Mouse (Mus musculus): ENCODE measurements around the gene Wdr92. TPM values are rescaled to one million over a fixed set of nuclear protein-coding genes. Genes with fewer than 3 reads are reported as not detected.
"Not testable (repeated sequence)": the region's sequence is repeated elsewhere in the genome, so short reads cannot be mapped to it uniquely, and the experiment has no call there.

The Wdr92 gene
- polyA plus RNA-seq, 1 experiment from 2014 or later, result 21.0 TPM

DNA sequence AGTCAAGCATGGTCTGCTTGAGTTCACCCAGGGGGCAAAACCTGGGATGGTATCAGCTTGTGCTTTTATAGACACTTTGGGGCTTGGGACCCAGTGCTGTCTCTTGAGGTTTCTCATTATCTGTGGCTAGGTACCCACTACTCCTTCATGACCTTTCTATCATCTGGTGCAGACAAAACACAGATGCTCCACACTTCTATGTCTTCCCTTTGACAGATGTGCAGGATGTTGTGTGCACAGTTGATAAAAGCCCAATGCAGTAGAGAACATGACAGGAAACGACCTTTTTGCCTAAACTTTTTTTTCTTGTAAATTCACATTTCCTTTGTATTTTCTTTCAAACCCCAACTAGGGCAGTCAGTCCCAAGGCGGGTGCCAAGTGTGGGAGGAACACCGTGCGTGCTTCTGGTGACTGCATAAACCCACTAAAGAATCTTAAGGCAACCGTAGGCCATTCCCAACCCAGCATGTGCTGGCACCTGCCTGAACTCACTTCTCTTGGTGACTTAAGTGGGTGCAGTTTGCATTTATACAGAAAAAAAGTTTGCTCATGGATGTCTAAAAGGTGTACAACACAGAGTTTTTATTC is 54.6 kb downstream of the Wdr92 start:
- Histone ChIP-seq H3K9ac (no peak overlapping the region), H3K4me3 (replicated peaks; ENCODE audit: low read length) (no peak overlapping the region), H3K27ac (no peak overlapping the region), H3K4me2 (replicated peaks) (no peak overlapping the region), H3K4me1 (replicated peaks; ENCODE audit: control insufficient read depth, insufficient read depth, low read length) (no peaks in the 10 kb centered on the region), H3K36me3 (replicated peaks; ENCODE audit: control insufficient read depth, insufficient read depth) (peaks cover 16% of the 10 kb centered on the region), H3K27me3 (ENCODE audit: control insufficient read depth, insufficient read depth, low read length) (no peaks in the 10 kb centered on the region), H3K9me3 (ENCODE audit: control insufficient read depth, low read length) (no peaks in the 10 kb centered on the region)
- WGBS, result 85% methylated on average over 5 of the region's 5 CpGs
- no peak for DNase-seq (ENCODE audit: low spot score)
- ATAC-seq (ENCODE audit: low FRiP score), result no peak

- H3K27me3 ChIP-seq (ENCODE audit: control insufficient read depth, insufficient read depth, low read length); H3K4me1 ChIP-seq (replicated peaks; ENCODE audit: control insufficient read depth, insufficient read depth, low read length); H3K9ac ChIP-seq; ATAC-seq (ENCODE audit: low FRiP score); H3K4me2 ChIP-seq (replicated peaks); H3K4me3 ChIP-seq (replicated peaks; ENCODE audit: low read length); H3K27ac ChIP-seq; DNase-seq (ENCODE audit: low spot score); H3K9me3 ChIP-seq (ENCODE audit: control insufficient read depth, low read length); H3K36me3 ChIP-seq (replicated peaks; ENCODE audit: control insufficient read depth, insufficient read depth): not testable (repeated sequence)
- 94% methylated on average over 5 of the region's 5 CpGs for WGBS
These were observed 56.7 kb downstream of the Wdr92 start for GRCm38 (mm10) chr11:17238598-17238997.

GRCm38 (mm10) chr11:17248715-17249114 is 66.8 kb downstream of the Wdr92 start:
- DNase-seq (ENCODE audit: low spot score) (no peak), ATAC-seq (ENCODE audit: low FRiP score) (no peak)
- Histone ChIP-seq H3K9ac (no peak overlapping the region), H3K27ac (no peak overlapping the region), H3K27me3 (ENCODE audit: control insufficient read depth, insufficient read depth, low read length) (no peaks in the 10 kb centered on the region), H3K4me1 (replicated peaks; ENCODE audit: control insufficient read depth, insufficient read depth, low read length) (no peaks in the 10 kb centered on the region), H3K9me3 (ENCODE audit: control insufficient read depth, low read length) (no peaks in the 10 kb centered on the region), H3K36me3 (replicated peaks; ENCODE audit: control insufficient read depth, insufficient read depth) (no peaks in the 10 kb centered on the region), H3K4me3 (replicated peaks; ENCODE audit: low read length) (no peak overlapping the region), H3K4me2 (replicated peaks) (no peak overlapping the region)

- Histone ChIP-seq H3K36me3 (replicated peaks; ENCODE audit: control insufficient read depth, insufficient read depth) (no peaks in the 10 kb centered on the region), H3K4me3 (replicated peaks; ENCODE audit: low read length) (peak overlapping the region; percentile 51), H3K4me1 (replicated peaks; ENCODE audit: control insufficient read depth, insufficient read depth, low read length) (peaks cover 14% of the 10 kb centered on the region), H3K27me3 (ENCODE audit: control insufficient read depth, insufficient read depth, low read length) (no peaks in the 10 kb centered on the region), H3K27ac (peak overlapping the region; percentile 85; the same call in 1 of the 2 replicates), H3K9me3 (ENCODE audit: control insufficient read depth, low read length) (no peaks in the 10 kb centered on the region), H3K4me2 (replicated peaks) (peak overlapping the region; percentile 58), H3K9ac (peak overlapping the region; percentile 68)
- 63% methylated on average over 8 of the region's 8 CpGs for WGBS
- ATAC-seq (ENCODE audit: low FRiP score) (peak; percentile 74), DNase-seq (ENCODE audit: low spot score) (no peak)
These were observed 75.0 kb downstream of the Wdr92 start for GRCm38 (mm10) chr11:17256813-17257365.

DNA sequence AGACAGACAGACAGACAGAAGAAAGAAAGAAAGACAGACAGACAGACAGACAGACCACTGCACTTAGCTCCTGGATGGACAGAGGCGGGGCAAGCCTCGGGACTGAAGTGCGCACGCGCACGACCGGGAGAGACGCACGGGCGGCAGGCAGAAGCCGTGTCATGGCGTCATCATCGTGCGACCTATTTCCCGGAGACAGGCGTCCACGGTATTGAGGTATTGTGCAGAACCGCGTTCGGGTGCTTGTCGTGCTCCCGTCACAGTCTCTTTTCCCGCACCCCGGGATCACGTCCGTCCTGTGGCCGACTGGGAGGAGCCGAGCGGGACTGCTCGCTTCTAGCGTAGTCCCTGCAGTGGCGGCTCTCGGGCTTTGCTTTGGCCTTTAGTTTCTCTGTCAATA is 75.5 kb downstream of the Wdr92 start, which contains the start of gene C1d:
C1d (plus strand) TSS at position 137 of the 400 bp plus-strand sequence.
- H3K27ac ChIP-seq, result peak within 1 kb of the TSS; percentile 85
- H3K9ac ChIP-seq, result peak within 1 kb of the TSS; percentile 68
- WGBS, result under 1% methylated on average over 33 of the region's 33 CpGs
- peaks cover 14% of the 10 kb centered on the region for H3K4me1 ChIP-seq (replicated peaks; ENCODE audit: control insufficient read depth, insufficient read depth, low read length)
- H3K4me3 ChIP-seq (replicated peaks; ENCODE audit: low read length), result peak within 1 kb of the TSS; percentile 51
- ATAC-seq (ENCODE audit: low FRiP score) (peak; percentile 94), DNase-seq (ENCODE audit: low spot score) (peak; percentile 97)
- H3K27me3 ChIP-seq (ENCODE audit: control insufficient read depth, insufficient read depth, low read length), result no peaks in the 10 kb centered on the region
- peak within 1 kb of the TSS; percentile 68 for H3K4me2 ChIP-seq (replicated peaks)
- no peaks in the 10 kb centered on the region for H3K9me3 ChIP-seq (ENCODE audit: control insufficient read depth, low read length)
- H3K36me3 ChIP-seq (replicated peaks; ENCODE audit: control insufficient read depth, insufficient read depth), result no peaks in the 10 kb centered on the region

GRCm38 (mm10) chr11:17257861-17258260 is 76.0 kb downstream of the Wdr92 start:
- Histone ChIP-seq H3K4me2 (replicated peaks) (peak overlapping the region; percentile 68), H3K27me3 (ENCODE audit: control insufficient read depth, insufficient read depth, low read length) (no peaks in the 10 kb centered on the region), H3K4me1 (replicated peaks; ENCODE audit: control insufficient read depth, insufficient read depth, low read length) (peaks cover 14% of the 10 kb centered on the region), H3K9ac (peak overlapping the region; percentile 68), H3K36me3 (replicated peaks; ENCODE audit: control insufficient read depth, insufficient read depth) (no peaks in the 10 kb centered on the region), H3K9me3 (ENCODE audit: control insufficient read depth, low read length) (no peaks in the 10 kb centered on the region), H3K4me3 (replicated peaks; ENCODE audit: low read length) (peak overlapping the region; percentile 51), H3K27ac (peak overlapping the region; percentile 85)
- DNase-seq (ENCODE audit: low spot score) (no peak), ATAC-seq (ENCODE audit: low FRiP score) (peak; percentile 24; the same call in 1 of the 2 replicates)
- WGBS, result under 1% methylated on average over 17 of the region's 17 CpGs

DNA sequence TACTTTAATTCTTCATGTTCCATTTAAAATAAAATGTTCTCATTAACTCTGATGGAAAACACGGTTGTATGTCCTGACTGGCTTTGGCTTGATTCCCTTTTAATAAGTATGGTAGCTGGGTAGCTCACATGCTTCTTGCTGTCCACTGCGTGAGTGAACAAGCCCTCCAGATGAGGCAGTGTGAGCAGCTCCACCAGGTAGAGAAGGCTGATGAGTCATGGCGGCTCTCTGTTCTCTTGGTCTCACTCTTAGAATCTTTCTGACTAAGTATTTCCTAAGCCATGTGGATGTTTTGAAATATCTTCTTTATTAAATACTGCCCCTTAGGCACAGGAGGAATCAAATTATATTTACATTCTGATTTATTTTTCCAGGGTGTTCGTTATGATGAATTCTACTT is 85.3 kb downstream of the Wdr92 start:
- Histone ChIP-seq H3K4me2 (replicated peaks) (no peak overlapping the region), H3K9me3 (ENCODE audit: control insufficient read depth, low read length) (no peaks in the 10 kb centered on the region), H3K27ac (no peak overlapping the region), H3K9ac (no peak overlapping the region), H3K27me3 (ENCODE audit: control insufficient read depth, insufficient read depth, low read length) (no peaks in the 10 kb centered on the region), H3K4me1 (replicated peaks; ENCODE audit: control insufficient read depth, insufficient read depth, low read length) (no peaks in the 10 kb centered on the region), H3K36me3 (replicated peaks; ENCODE audit: control insufficient read depth, insufficient read depth) (peaks cover 34% of the 10 kb centered on the region), H3K4me3 (replicated peaks; ENCODE audit: low read length) (no peak overlapping the region)
- ATAC-seq (ENCODE audit: low FRiP score) (no peak), DNase-seq (ENCODE audit: low spot score) (no peak)
- WGBS, result 97% methylated on average over 4 of the region's 4 CpGs

GRCm38 (mm10) chr11:17268801-17269200 is 86.9 kb downstream of the Wdr92 start:
- Histone ChIP-seq H3K9ac (no peak overlapping the region), H3K27me3 (ENCODE audit: control insufficient read depth, insufficient read depth, low read length) (no peaks in the 10 kb centered on the region), H3K4me1 (replicated peaks; ENCODE audit: control insufficient read depth, insufficient read depth, low read length) (no peaks in the 10 kb centered on the region), H3K9me3 (ENCODE audit: control insufficient read depth, low read length) (no peaks in the 10 kb centered on the region), H3K27ac (no peak overlapping the region), H3K4me2 (replicated peaks) (no peak overlapping the region), H3K4me3 (replicated peaks; ENCODE audit: low read length) (no peak overlapping the region), H3K36me3 (replicated peaks; ENCODE audit: control insufficient read depth, insufficient read depth) (peaks cover 33% of the 10 kb centered on the region)
- WGBS, result 95% methylated on average over 1 of the region's 1 CpGs
- DNase-seq (ENCODE audit: low spot score), result no peak
- ATAC-seq (ENCODE audit: low FRiP score), result no peak

GRCm38 (mm10) chr11:17279959-17280358 is 98.1 kb downstream of the Wdr92 start:
- no peak overlapping the region for H3K4me3 ChIP-seq (replicated peaks; ENCODE audit: low read length)
- H3K9ac ChIP-seq, result no peak overlapping the region
- peak; percentile 77; the same call in 1 of the 2 replicates for ATAC-seq (ENCODE audit: low FRiP score)
- WGBS, result 14% methylated on average over 9 of the region's 9 CpGs
- no peaks in the 10 kb centered on the region for H3K27me3 ChIP-seq (ENCODE audit: control insufficient read depth, insufficient read depth, low read length)
- peak; percentile 90 for DNase-seq (ENCODE audit: low spot score)
- H3K9me3 ChIP-seq (ENCODE audit: control insufficient read depth, low read length), result no peaks in the 10 kb centered on the region
- no peak overlapping the region for H3K27ac ChIP-seq
- H3K4me1 ChIP-seq (replicated peaks; ENCODE audit: control insufficient read depth, insufficient read depth, low read length), result no peaks in the 10 kb centered on the region
- no peak overlapping the region for H3K4me2 ChIP-seq (replicated peaks)
- no peaks in the 10 kb centered on the region for H3K36me3 ChIP-seq (replicated peaks; ENCODE audit: control insufficient read depth, insufficient read depth)

Measured in hindbrain, embryonic 14.5 days (tissue).